Mouse (Mus musculus): ENCODE data around the gene Haao. TPM values are rescaled to one million over a fixed set of nuclear protein-coding genes. Genes with fewer than 3 reads are reported as not detected.

Gene Haao
- polyA plus RNA-seq, 1 experiment = not detected

- Histone ChIP-seq H3K4me3 (no peak overlapping the region), H3K4me2 (ENCODE audit: low read depth) (no peak overlapping the region), H3K36me3 (ENCODE audit: control insufficient read depth, insufficient read depth) (no peaks in the 10 kb centered on the region), H3ac (ENCODE audit: control insufficient read depth, insufficient read length) (no peak overlapping the region), H3K79me2 (ENCODE audit: control insufficient read depth, insufficient read depth) (no peaks in the 10 kb centered on the region), H3K27me3 (ENCODE audit: control insufficient read depth, insufficient read depth, insufficient read length) (no peaks in the 10 kb centered on the region)
- no peak for TF ChIP-seq USF1 (IDR thresholded peaks at IDR 0.05; ENCODE audit: low read depth)
- TF ChIP-seq SRF (IDR thresholded peaks at IDR 0.05; ENCODE audit: control insufficient read depth, insufficient read length, low read depth) = no peak
- no peak for TF ChIP-seq TCF12 (IDR thresholded peaks at IDR 0.05; ENCODE audit: insufficient read depth, poor library complexity, severe bottlenecking)
- TF ChIP-seq POLR2AphosphoS2 (IDR thresholded peaks at IDR 0.05; ENCODE audit: insufficient read length, low read depth) = no peak
- no peak for TF ChIP-seq MAX (IDR thresholded peaks at IDR 0.05; ENCODE audit: low read depth)
- no peak for TF ChIP-seq REST (IDR thresholded peaks at IDR 0.05; ENCODE audit: insufficient read depth, insufficient read length)
- no peak for TF ChIP-seq POLR2A (IDR thresholded peaks at IDR 0.05; ENCODE audit: insufficient read length, low read depth)
- TF ChIP-seq MYOG (IDR thresholded peaks at IDR 0.05; ENCODE audit: control insufficient read depth in 1 of 3, insufficient read depth in 1 of 3, insufficient read length in 2 of 3, low read depth in 2 of 3) = no peak
- no peak for TF ChIP-seq E2F4 (IDR thresholded peaks at IDR 0.05; ENCODE audit: insufficient read depth)
- TF ChIP-seq TCF3 (IDR thresholded peaks at IDR 0.05; ENCODE audit: insufficient read length, low read depth) = no peak
- no peak for TF ChIP-seq MYOD1 (IDR thresholded peaks at IDR 0.05; ENCODE audit: control insufficient read depth in 1 of 3, insufficient read length in 2 of 3, low read depth in 2 of 3)
- TF ChIP-seq CEBPB (IDR thresholded peaks at IDR 0.05; ENCODE audit: insufficient read depth, poor library complexity, severe bottlenecking) = no peak
Measured at GRCm38 (mm10) chr17:83820701-83821100, 27.1 kb downstream of the Haao start.

- Histone ChIP-seq H3K79me2 (ENCODE audit: control insufficient read depth, insufficient read depth) (no peaks in the 10 kb centered on the region), H3K36me3 (ENCODE audit: control insufficient read depth, insufficient read depth) (no peaks in the 10 kb centered on the region), H3K4me2 (ENCODE audit: low read depth) (no peak overlapping the region), H3ac (ENCODE audit: control insufficient read depth, insufficient read length) (no peak overlapping the region), H3K27me3 (ENCODE audit: control insufficient read depth, insufficient read depth, insufficient read length) (no peaks in the 10 kb centered on the region), H3K4me3 (no peak overlapping the region)
- no peak for TF ChIP-seq E2F4 (IDR thresholded peaks at IDR 0.05; ENCODE audit: insufficient read depth)
- no peak for TF ChIP-seq POLR2A (IDR thresholded peaks at IDR 0.05; ENCODE audit: insufficient read length, low read depth)
- no peak for TF ChIP-seq USF1 (IDR thresholded peaks at IDR 0.05; ENCODE audit: low read depth)
- no peak for TF ChIP-seq POLR2AphosphoS2 (IDR thresholded peaks at IDR 0.05; ENCODE audit: insufficient read length, low read depth)
- TF ChIP-seq TCF12 (IDR thresholded peaks at IDR 0.05; ENCODE audit: insufficient read depth, poor library complexity, severe bottlenecking) = no peak
- no peak for TF ChIP-seq MYOD1 (IDR thresholded peaks at IDR 0.05; ENCODE audit: control insufficient read depth in 1 of 3, insufficient read length in 2 of 3, low read depth in 2 of 3)
- TF ChIP-seq TCF3 (IDR thresholded peaks at IDR 0.05; ENCODE audit: insufficient read length, low read depth) = no peak
- TF ChIP-seq MAX (IDR thresholded peaks at IDR 0.05; ENCODE audit: low read depth) = no peak
- TF ChIP-seq SRF (IDR thresholded peaks at IDR 0.05; ENCODE audit: control insufficient read depth, insufficient read length, low read depth) = no peak
- no peak for TF ChIP-seq REST (IDR thresholded peaks at IDR 0.05; ENCODE audit: insufficient read depth, insufficient read length)
- TF ChIP-seq CEBPB (IDR thresholded peaks at IDR 0.05; ENCODE audit: insufficient read depth, poor library complexity, severe bottlenecking) = no peak
- TF ChIP-seq MYOG (IDR thresholded peaks at IDR 0.05; ENCODE audit: control insufficient read depth in 1 of 3, insufficient read depth in 1 of 3, insufficient read length in 2 of 3, low read depth in 2 of 3) = no peak
Measured at GRCm38 (mm10) chr17:83819503-83819902, 28.3 kb downstream of the Haao start.

GRCm38 (mm10) chr17:83816996-83817395, 30.8 kb downstream of the Haao start:
- no peak overlapping the region for H3K4me2 ChIP-seq (ENCODE audit: low read depth)
- TF ChIP-seq MAX (IDR thresholded peaks at IDR 0.05; ENCODE audit: low read depth) (no peak), MYOD1 (IDR thresholded peaks at IDR 0.05; ENCODE audit: control insufficient read depth in 1 of 3, insufficient read length in 2 of 3, low read depth in 2 of 3) (no peak), USF1 (IDR thresholded peaks at IDR 0.05; ENCODE audit: low read depth) (no peak), MYOG (IDR thresholded peaks at IDR 0.05; ENCODE audit: control insufficient read depth in 1 of 3, insufficient read depth in 1 of 3, insufficient read length in 2 of 3, low read depth in 2 of 3) (no peak), CEBPB (IDR thresholded peaks at IDR 0.05; ENCODE audit: insufficient read depth, poor library complexity, severe bottlenecking) (no peak), POLR2A (IDR thresholded peaks at IDR 0.05; ENCODE audit: insufficient read length, low read depth) (no peak)
- H3K4me3 ChIP-seq = no peak overlapping the region
- no peaks in the 10 kb centered on the region for H3K36me3 ChIP-seq (ENCODE audit: control insufficient read depth, insufficient read depth)
- H3K27me3 ChIP-seq (ENCODE audit: control insufficient read depth, insufficient read depth, insufficient read length) = no peaks in the 10 kb centered on the region
- no peaks in the 10 kb centered on the region for H3K79me2 ChIP-seq (ENCODE audit: control insufficient read depth, insufficient read depth)
- H3ac ChIP-seq (ENCODE audit: control insufficient read depth, insufficient read length) = no peak overlapping the region

- no peak overlapping the region for H3ac ChIP-seq (ENCODE audit: control insufficient read depth, insufficient read length)
- no peak for TF ChIP-seq USF1 (IDR thresholded peaks at IDR 0.05; ENCODE audit: low read depth)
- no peak for TF ChIP-seq TCF3 (IDR thresholded peaks at IDR 0.05; ENCODE audit: insufficient read length, low read depth)
- TF ChIP-seq MYOD1 (IDR thresholded peaks at IDR 0.05; ENCODE audit: control insufficient read depth in 1 of 3, insufficient read length in 2 of 3, low read depth in 2 of 3) = no peak
- no peak for TF ChIP-seq MAX (IDR thresholded peaks at IDR 0.05; ENCODE audit: low read depth)
- TF ChIP-seq TCF12 (IDR thresholded peaks at IDR 0.05; ENCODE audit: insufficient read depth, poor library complexity, severe bottlenecking) = no peak
- TF ChIP-seq CEBPB (IDR thresholded peaks at IDR 0.05; ENCODE audit: insufficient read depth, poor library complexity, severe bottlenecking) = no peak
- H3K4me2 ChIP-seq (ENCODE audit: low read depth) = no peak overlapping the region
- no peaks in the 10 kb centered on the region for H3K79me2 ChIP-seq (ENCODE audit: control insufficient read depth, insufficient read depth)
- H3K36me3 ChIP-seq (ENCODE audit: control insufficient read depth, insufficient read depth) = no peaks in the 10 kb centered on the region
- no peaks in the 10 kb centered on the region for H3K27me3 ChIP-seq (ENCODE audit: control insufficient read depth, insufficient read depth, insufficient read length)
- no peak overlapping the region for H3K4me3 ChIP-seq
Measured at GRCm38 (mm10) chr17:83813050-83813449, 34.7 kb downstream of the Haao start.

- no peaks in the 10 kb centered on the region for H3K79me2 ChIP-seq (ENCODE audit: control insufficient read depth, insufficient read depth)
- TF ChIP-seq POLR2AphosphoS2 (IDR thresholded peaks at IDR 0.05; ENCODE audit: insufficient read length, low read depth) (no peak), MAX (IDR thresholded peaks at IDR 0.05; ENCODE audit: low read depth) (no peak), POLR2A (IDR thresholded peaks at IDR 0.05; ENCODE audit: insufficient read length, low read depth) (no peak), CEBPB (IDR thresholded peaks at IDR 0.05; ENCODE audit: insufficient read depth, poor library complexity, severe bottlenecking) (no peak), USF1 (IDR thresholded peaks at IDR 0.05; ENCODE audit: low read depth) (no peak)
- H3K27me3 ChIP-seq (ENCODE audit: control insufficient read depth, insufficient read depth, insufficient read length) = no peaks in the 10 kb centered on the region
- H3K4me3 ChIP-seq = no peak overlapping the region
- H3ac ChIP-seq (ENCODE audit: control insufficient read depth, insufficient read length) = no peak overlapping the region
- no peaks in the 10 kb centered on the region for H3K36me3 ChIP-seq (ENCODE audit: control insufficient read depth, insufficient read depth)
- H3K4me2 ChIP-seq (ENCODE audit: low read depth) = no peak overlapping the region
Measured at GRCm38 (mm10) chr17:83812200-83812944, 35.4 kb downstream of the Haao start.
